Mouse (Mus musculus): ENCODE measurements around the gene C1qb. TPM values are rescaled to one million over a fixed set of nuclear protein-coding genes. Genes with fewer than 3 reads are reported as not detected.

The C1qb gene
- polyA plus RNA-seq, 1 experiment from 2014 or later: 46.0 TPM

- no peak overlapping the region for H3K27ac ChIP-seq (ENCODE audit: low read depth)
- H3K4me2 ChIP-seq: no peak overlapping the region
- H3K9me3 ChIP-seq (ENCODE audit: low read depth, low read length): no peaks in the 10 kb centered on the region
- TF ChIP-seq CTCF (IDR thresholded peaks at IDR 0.05; ENCODE audit: low read depth): no peak
- no peak overlapping the region for H3K9ac ChIP-seq
- ATAC-seq (ENCODE audit: insufficient read depth) (no peak), DNase-seq (no peak)
- H3K4me3 ChIP-seq (ENCODE audit: low read depth, low read length): no peak overlapping the region
- 8% methylated on average over 15 of the region's 15 CpGs for WGBS
- H3K4me1 ChIP-seq (ENCODE audit: insufficient read depth): peaks cover 4% of the 10 kb centered on the region; the same call in 1 of the 2 replicates
- H3K27me3 ChIP-seq (ENCODE audit: insufficient read depth, low read length): no peaks in the 10 kb centered on the region; the same call in 1 of the 2 replicates
- no peaks in the 10 kb centered on the region for H3K36me3 ChIP-seq (ENCODE audit: insufficient read depth)
Measured at GRCm38 (mm10) chr4:136864751-136865470, 21.1 kb downstream of the C1qb start.

GRCm38 (mm10) chr4:136863517-136863916 lies 22.5 kb downstream of the C1qb start:
- ATAC-seq (ENCODE audit: insufficient read depth): no peak
- no peaks in the 10 kb centered on the region for H3K36me3 ChIP-seq (ENCODE audit: insufficient read depth)
- DNase-seq: no peak

GRCm38 (mm10) chr4:136862411-136862810 lies 23.6 kb downstream of the C1qb start:
- no peak overlapping the region for H3K4me2 ChIP-seq
- H3K27ac ChIP-seq (ENCODE audit: low read depth): no peak overlapping the region
- H3K9me3 ChIP-seq (ENCODE audit: low read depth, low read length): no peaks in the 10 kb centered on the region
- no peak overlapping the region for H3K4me3 ChIP-seq (ENCODE audit: low read depth, low read length)
- TF ChIP-seq CTCF (IDR thresholded peaks at IDR 0.05; ENCODE audit: low read depth): no peak
- no peaks in the 10 kb centered on the region for H3K36me3 ChIP-seq (ENCODE audit: insufficient read depth)
- H3K4me1 ChIP-seq (ENCODE audit: insufficient read depth): peaks cover 4% of the 10 kb centered on the region; the same call in 1 of the 2 replicates
- 53% methylated on average over 2 of the region's 2 CpGs for WGBS
- ATAC-seq (ENCODE audit: insufficient read depth): no peak
- H3K27me3 ChIP-seq (ENCODE audit: insufficient read depth, low read length): no peaks in the 10 kb centered on the region
- DNase-seq: no peak
- H3K9ac ChIP-seq: no peak overlapping the region

More at GRCm38 (mm10) chr4:136863517-136863916, 22.5 kb downstream of the C1qb start:
- Histone ChIP-seq H3K27me3 (ENCODE audit: insufficient read depth, low read length) (no peaks in the 10 kb centered on the region), H3K9me3 (ENCODE audit: low read depth, low read length) (no peaks in the 10 kb centered on the region), H3K4me3 (ENCODE audit: low read depth, low read length) (no peak overlapping the region), H3K9ac (no peak overlapping the region), H3K27ac (ENCODE audit: low read depth) (no peak overlapping the region), H3K4me1 (ENCODE audit: insufficient read depth) (peaks cover 4% of the 10 kb centered on the region; the same call in 1 of the 2 replicates), H3K4me2 (no peak overlapping the region)
- TF ChIP-seq CTCF (IDR thresholded peaks at IDR 0.05; ENCODE audit: low read depth): no peak
- 47% methylated on average over 9 of the region's 9 CpGs for WGBS

GRCm38 (mm10) chr4:136861806-136862205 lies 24.2 kb downstream of the C1qb start:
- no peak overlapping the region for H3K4me2 ChIP-seq

GRCm38 (mm10) chr4:136860022-136860421 lies 26.0 kb downstream of the C1qb start:
- H3K4me2 ChIP-seq: no peak overlapping the region
- peak; percentile 44; the same call in 1 of the 2 replicates for TF ChIP-seq CTCF (IDR thresholded peaks at IDR 0.05; ENCODE audit: low read depth)
- H3K27ac ChIP-seq (ENCODE audit: low read depth): no peak overlapping the region
- H3K36me3 ChIP-seq (ENCODE audit: insufficient read depth): no peaks in the 10 kb centered on the region
- no peak overlapping the region for H3K9ac ChIP-seq
- WGBS: 87% methylated on average over 7 of the region's 7 CpGs
- ATAC-seq (ENCODE audit: insufficient read depth): no peak
- H3K27me3 ChIP-seq (ENCODE audit: insufficient read depth, low read length): no peaks in the 10 kb centered on the region
- no peak for DNase-seq
- H3K4me3 ChIP-seq (ENCODE audit: low read depth, low read length): no peak overlapping the region
- H3K4me1 ChIP-seq (ENCODE audit: insufficient read depth): peaks cover 4% of the 10 kb centered on the region; the same call in 1 of the 2 replicates
- H3K9me3 ChIP-seq (ENCODE audit: low read depth, low read length): no peaks in the 10 kb centered on the region

More at GRCm38 (mm10) chr4:136861806-136862205, 24.2 kb downstream of the C1qb start:
- DNase-seq (peak; percentile 30), ATAC-seq (ENCODE audit: insufficient read depth) (no peak)
- Histone ChIP-seq H3K9me3 (ENCODE audit: low read depth, low read length) (no peaks in the 10 kb centered on the region), H3K27ac (ENCODE audit: low read depth) (no peak overlapping the region), H3K36me3 (ENCODE audit: insufficient read depth) (no peaks in the 10 kb centered on the region), H3K4me3 (ENCODE audit: low read depth, low read length) (no peak overlapping the region), H3K9ac (peak overlapping the region; percentile 22; the same call in 1 of the 2 replicates), H3K4me1 (ENCODE audit: insufficient read depth) (peaks cover 4% of the 10 kb centered on the region; the same call in 1 of the 2 replicates), H3K27me3 (ENCODE audit: insufficient read depth, low read length) (no peaks in the 10 kb centered on the region)
- no peak for TF ChIP-seq CTCF (IDR thresholded peaks at IDR 0.05; ENCODE audit: low read depth)
- 6% methylated on average over 17 of the region's 17 CpGs for WGBS

- no peak overlapping the region for H3K27ac ChIP-seq (ENCODE audit: low read depth)
- peak; percentile 53 for TF ChIP-seq CTCF (IDR thresholded peaks at IDR 0.05; ENCODE audit: low read depth)
- H3K27me3 ChIP-seq (ENCODE audit: insufficient read depth, low read length): no peaks in the 10 kb centered on the region
- H3K9me3 ChIP-seq (ENCODE audit: low read depth, low read length): no peaks in the 10 kb centered on the region
- H3K4me3 ChIP-seq (ENCODE audit: low read depth, low read length): no peak overlapping the region
- DNase-seq: peak; percentile 31
- H3K4me1 ChIP-seq (ENCODE audit: insufficient read depth): no peaks in the 10 kb centered on the region
- WGBS: 27% methylated on average over 6 of the region's 6 CpGs
- H3K4me2 ChIP-seq: no peak overlapping the region
- no peaks in the 10 kb centered on the region for H3K36me3 ChIP-seq (ENCODE audit: insufficient read depth)
- no peak overlapping the region for H3K9ac ChIP-seq
- no peak for ATAC-seq (ENCODE audit: insufficient read depth)
Measured at GRCm38 (mm10) chr4:136855081-136855480, 30.9 kb downstream of the C1qb start.

- Histone ChIP-seq H3K27ac (ENCODE audit: low read depth) (no peak overlapping the region), H3K9ac (no peak overlapping the region), H3K4me2 (no peak overlapping the region), H3K4me3 (ENCODE audit: low read depth, low read length) (no peak overlapping the region), H3K4me1 (ENCODE audit: insufficient read depth) (no peaks in the 10 kb centered on the region), H3K36me3 (ENCODE audit: insufficient read depth) (no peaks in the 10 kb centered on the region), H3K9me3 (ENCODE audit: low read depth, low read length) (no peaks in the 10 kb centered on the region), H3K27me3 (ENCODE audit: insufficient read depth, low read length) (no peaks in the 10 kb centered on the region)
- 57% methylated on average over 12 of the region's 12 CpGs for WGBS
- DNase-seq: no peak
- no peak for TF ChIP-seq CTCF (IDR thresholded peaks at IDR 0.05; ENCODE audit: low read depth)
- no peak for ATAC-seq (ENCODE audit: insufficient read depth)
Measured at GRCm38 (mm10) chr4:136852989-136853388, 33.0 kb downstream of the C1qb start.

Measured in lung, embryonic 14.5 days (tissue).